Mouse (Mus musculus): ENCODE results near the gene Mib2.

Gene Mib2

GRCm38 (mm10) chr4:155613264-155613663, 55.7 kb downstream of the Mib2 start:
- DNase-seq (ENCODE audit: low spot score), result no peak

- no peak for DNase-seq (ENCODE audit: low spot score)
Observed at GRCm38 (mm10) chr4:155611860-155612259, 57.1 kb downstream of the Mib2 start.

- no peak for DNase-seq (ENCODE audit: low spot score)
Observed at GRCm38 (mm10) chr4:155606825-155607224, 62.2 kb downstream of the Mib2 start.

- no peak for DNase-seq (ENCODE audit: low spot score)
Observed at GRCm38 (mm10) chr4:155605132-155605531, 63.9 kb downstream of the Mib2 start.

Measured in urinary bladder, postnatal 25 days (tissue).